21 mouse cellular contexts compared by ENCODE assay signal in genomic region chr17:28757470-28757869, GRCm38 (mm10). TPM values are rescaled to one million over a fixed set of nuclear protein-coding genes. Genes with fewer than 3 reads are reported as not detected.
DNase-seq lines count a peak whose midpoint lies in the region; TF ChIP-seq lines count a peak whose summit lies in the region.
"Had no signal": no experiment of that assay in that cellular context is flagged by ENCODE, and none has a peak within 500 bp of the region (broad histone marks: within the 10 kb centered on the region; RNA-seq: fewer than 3 reads in every experiment).

No protein-coding gene starts in this region.

- no peak overlapping the region for H3K27ac ChIP-seq in limb, embryonic 10.5 days
- H3K27ac ChIP-seq: embryonic facial prominence, embryonic 13.5 days; forebrain, embryonic 13.5 days; heart, embryonic 15.5 days; hindbrain, embryonic 10.5 days; hindbrain, embryonic 15.5 days had no signal

- TF ChIP-seq CTCF in brain, embryonic 14.5 days (IDR thresholded peaks at IDR 0.05; ENCODE audit: borderline replicate concordance, extremely low read depth, insufficient read depth, insufficient read length) = no peak

- intact Hi-C loops in left cerebral cortex, postnatal 4 days (cut with DNase I) = no loop called here
- intact Hi-C loops in left cerebral cortex, postnatal 25 days (cut with DNase I) = no loop called here

- no peaks in the 10 kb centered on the region for H3K36me3 ChIP-seq in limb, embryonic 10.5 days
- H3K36me3 ChIP-seq: embryonic facial prominence, embryonic 13.5 days; G1E; heart, embryonic 15.5 days; hindbrain, embryonic 10.5 days; hindbrain, embryonic 15.5 days had no signal

- no peak overlapping the region for H3K4me3 ChIP-seq in limb, embryonic 10.5 days
- H3K4me3 ChIP-seq: embryonic facial prominence, embryonic 13.5 days; forebrain, embryonic 13.5 days; heart, embryonic 15.5 days; hindbrain, embryonic 10.5 days; hindbrain, embryonic 15.5 days had no signal

- no peaks in the 10 kb centered on the region for H3K27me3 ChIP-seq in limb, embryonic 10.5 days (ENCODE audit: low read depth, poor library complexity, severe bottlenecking)
- H3K27me3 ChIP-seq: embryonic facial prominence, embryonic 13.5 days; forebrain, embryonic 13.5 days; heart, embryonic 15.5 days; hindbrain, embryonic 15.5 days; Patski had no signal

- WGBS in limb, embryonic 10.5 days = 83% methylated on average over 2 of the region's 2 CpGs

- H3K9me3 ChIP-seq in limb, embryonic 10.5 days (replicated peaks) = no peaks in the 10 kb centered on the region
- H3K9me3 ChIP-seq: embryonic facial prominence, embryonic 13.5 days; forebrain, embryonic 13.5 days; G1E; heart, embryonic 15.5 days; hindbrain, embryonic 10.5 days; hindbrain, embryonic 15.5 days had no signal

- H3K4me1 ChIP-seq in limb, embryonic 10.5 days = peaks cover 5% of the 10 kb centered on the region
- H3K4me1 ChIP-seq: forebrain, embryonic 13.5 days; heart, embryonic 15.5 days; hindbrain, embryonic 10.5 days; hindbrain, embryonic 15.5 days had no signal

- no peak for TF ChIP-seq POLR2A in brain, embryonic 14.5 days (IDR thresholded peaks at IDR 0.05; ENCODE audit: borderline replicate concordance, extremely low read depth, insufficient read depth, insufficient read length, poor library complexity, severe bottlenecking)

- peak; percentile 40 for DNase-seq in gastrocnemius, postnatal 10 days
- no peak for DNase-seq in gastrocnemius, adult 18-20 months (ENCODE audit: low spot score)
- peak; percentile 33 for DNase-seq in left cerebral cortex, postnatal 4 days
- no peak for DNase-seq in left cerebral cortex, postnatal 25 days (ENCODE audit: low spot score in 2 of 2)
- DNase-seq in brain, embryonic 14.5 days (ENCODE audit: low read depth) = peak; percentile 22
- no peak for DNase-seq in limb, embryonic 10.5 days (ENCODE audit: low spot score)
- DNase-seq: adrenal gland, adult 8-10 months; cerebellum, adult 11-12 months; cerebellum, adult 9-10 months; cerebellum, postnatal 25 days; forebrain, postnatal 0 days; heart, adult 18-20 months; kidney, adult 8-10 months had no signal

RNA-seq across cellular contexts. Expression of gene Mapk13, which starts 11.6 kb away (rescaled TPM):
- total RNA-seq in gastrocnemius, postnatal 10 days (2021) = under 1 TPM; 0.90 to 0.92 TPM
- under 1 TPM in 1 of 2 experiments, not detected in 1; 0.31 TPM for total RNA-seq in gastrocnemius, adult 18-20 months (2021)
- total RNA-seq in left cerebral cortex, postnatal 4 days (2021) = under 1 TPM; 0.72 to 0.83 TPM
- total RNA-seq in left cerebral cortex, postnatal 25 days (2021) = 1 to 10 TPM; 1.0 to 1.2 TPM
- polyA plus RNA-seq in brain, embryonic 14.5 days (2012; rRNA removed) = 1.3 and 2.1 TPM in 2 replicates
- 8.2 and 8.6 TPM in 2 replicates for polyA plus RNA-seq in limb, embryonic 10.5 days (2016; fragmentation: Nextera tagmentation; extraction: Ambion mirVana)
- polyA plus RNA-seq: activated CD4-positive, CD25-positive, alpha-beta regulatory T cell, adult 4 months; G1E had no signal

RNA-seq across cellular contexts. Expression of gene AC170998.1, which starts 31.6 kb away (rescaled TPM):
- total RNA-seq in gastrocnemius, postnatal 10 days (2021) = under 1 TPM in 1 of 2 experiments, not detected in 1; 0.93 TPM
- total RNA-seq in gastrocnemius, adult 18-20 months (2021) = under 1 TPM in 1 of 2 experiments, not detected in 1; 0.66 TPM
- 1 to 10 TPM; 2.0 to 3.4 TPM for total RNA-seq in left cerebral cortex, postnatal 4 days (2021)
- 1 to 10 TPM; 2.2 to 3.6 TPM for total RNA-seq in left cerebral cortex, postnatal 25 days (2021)
- 0.53 and 0.89 TPM in 2 replicates for polyA plus RNA-seq in brain, embryonic 14.5 days (2012; rRNA removed)
- polyA plus RNA-seq in limb, embryonic 10.5 days (2016; fragmentation: Nextera tagmentation; extraction: Ambion mirVana) = 3.9 and 4.0 TPM in 2 replicates
- polyA plus RNA-seq: G1E had no signal

RNA-seq across cellular contexts. Expression of gene Brpf3, which starts 43.4 kb away (rescaled TPM):
- 10 to 100 TPM; 14.9 to 18.1 TPM for total RNA-seq in gastrocnemius, postnatal 10 days (2021)
- 10 to 100 TPM; 15.2 to 15.6 TPM for total RNA-seq in gastrocnemius, adult 18-20 months (2021)
- total RNA-seq in left cerebral cortex, postnatal 4 days (2021) = 10 to 100 TPM; 40.4 to 41.5 TPM
- 10 to 100 TPM; 47.2 to 54.7 TPM for total RNA-seq in left cerebral cortex, postnatal 25 days (2021)
- polyA plus RNA-seq in brain, embryonic 14.5 days (2012; rRNA removed) = 46.1 and 47.5 TPM in 2 replicates
- polyA plus RNA-seq in limb, embryonic 10.5 days (2016; fragmentation: Nextera tagmentation; extraction: Ambion mirVana) = 11.6 and 14.0 TPM in 2 replicates

Comparison
In these comparisons a context has a peak if more than half of its experiments do, and no peak if none do; other contexts are left out.
1. DNase-seq: peak in gastrocnemius, postnatal 10 days (single experiment), left cerebral cortex, postnatal 4 days (single experiment) and brain, embryonic 14.5 days (single experiment); none in gastrocnemius, adult 18-20 months (single experiment), left cerebral cortex, postnatal 25 days (0 of 2) and limb, embryonic 10.5 days (single experiment).